Mouse (Mus musculus): Measurements from ENCODE around the gene Pi4k2a. TPM values are rescaled to one million over a fixed set of nuclear protein-coding genes. Genes with fewer than 3 reads are reported as not detected.

The Pi4k2a gene
- total RNA-seq, 2 experiments from 2014 or later = 39.5 TPM

DNA sequence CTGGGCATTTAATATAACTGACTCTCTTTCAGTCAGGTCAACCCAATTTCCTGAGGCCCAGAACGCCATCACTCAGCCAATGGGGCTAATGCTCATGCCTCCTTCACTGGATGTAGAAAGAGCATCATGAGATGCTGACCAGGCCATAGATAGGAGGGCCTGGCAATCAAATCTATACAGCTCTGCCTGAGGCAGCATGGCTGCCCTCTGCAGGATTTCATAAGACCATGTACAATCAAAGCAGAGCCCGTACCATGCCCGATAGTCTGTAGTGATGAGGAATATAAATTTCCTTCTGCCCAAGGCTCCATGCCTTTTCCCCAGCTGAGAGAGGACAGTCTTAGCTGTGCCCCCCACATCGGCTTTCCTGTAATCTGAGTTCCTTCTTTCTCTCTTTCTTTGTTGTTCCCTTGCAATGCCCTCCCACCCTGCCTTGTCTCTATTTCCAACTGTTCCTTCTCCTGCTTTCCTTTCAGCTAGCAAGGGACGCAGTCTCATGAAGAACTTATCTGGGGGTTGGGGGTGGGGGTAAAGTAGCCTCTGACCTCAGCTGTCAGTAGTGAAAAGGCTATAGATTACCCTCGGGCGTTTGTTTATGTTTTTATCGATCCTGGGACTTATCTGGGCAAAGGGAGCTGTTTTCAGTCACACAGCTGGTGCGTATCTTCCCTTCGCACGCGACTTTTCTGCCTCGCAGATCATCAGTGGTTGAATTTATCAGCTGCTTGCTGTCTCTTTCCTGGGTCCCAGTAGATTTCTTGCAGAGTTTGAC is 68.2 kb downstream of the Pi4k2a start:
- no peak for DNase-seq
- intact Hi-C loops (cut with DNase I) = no loop called here

DNA sequence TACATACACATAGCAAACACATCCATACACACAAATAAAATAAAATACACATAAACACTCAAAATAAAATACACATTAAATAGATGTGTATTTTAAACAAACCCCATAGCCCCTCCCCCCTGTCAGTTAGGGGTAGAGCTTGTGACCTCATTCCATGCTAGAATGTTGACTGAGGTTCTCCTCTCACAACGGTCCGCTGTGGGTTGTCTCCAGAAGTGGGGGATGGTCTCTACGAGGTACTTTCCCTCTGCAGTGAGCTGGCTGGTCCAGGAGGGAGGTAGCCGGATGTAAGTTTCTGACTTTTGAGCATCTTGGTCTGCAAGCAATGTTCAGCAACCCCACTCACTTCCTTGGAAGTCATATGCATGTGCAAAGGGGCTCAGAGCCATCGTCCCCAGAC is 73.5 kb downstream of the Pi4k2a start, which contains the start of gene Zfyve27:
TSS of gene Zfyve27 (plus strand) at position 188 of the 400 bp plus-strand sequence.
- intact Hi-C loops (cut with DNase I) = no loop called here
- DNase-seq = no peak

DNA sequence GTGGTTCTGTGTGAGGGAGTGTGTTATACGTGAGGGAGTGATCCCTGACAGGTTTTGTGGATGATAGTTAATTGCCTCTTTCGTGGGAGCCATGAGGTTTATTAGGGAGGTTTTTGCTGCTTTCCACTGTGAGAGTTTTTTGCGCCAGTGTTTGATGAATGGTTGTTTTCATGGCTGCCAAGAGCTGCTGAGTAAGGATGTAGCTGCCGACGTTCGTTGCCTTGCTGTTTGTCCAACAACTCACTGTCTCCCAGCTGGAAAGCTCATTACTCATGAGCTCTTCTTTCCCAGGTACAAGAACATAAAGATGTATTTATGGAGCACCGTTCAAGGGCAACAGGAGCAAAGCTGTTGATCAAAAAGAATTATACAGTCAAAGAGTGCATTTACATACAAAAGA is 73.9 kb downstream of the Pi4k2a start:
- DNase-seq = no peak
- intact Hi-C loops (cut with DNase I) = no loop called here

- DNase-seq = peak; percentile 87
- intact Hi-C loops (cut with DNase I) = no loop called here
Observed at GRCm38 (mm10) chr19:42166130-42166529, 75.9 kb downstream of the Pi4k2a start.

GRCm38 (mm10) chr19:42166766-42167165 is 76.5 kb downstream of the Pi4k2a start:
- intact Hi-C loops (cut with DNase I) = no loop called here
- no peak for DNase-seq

- no peak for DNase-seq
- intact Hi-C loops (cut with DNase I) = no loop called here
Observed at GRCm38 (mm10) chr19:42167489-42167888, 77.2 kb downstream of the Pi4k2a start.

- peak; percentile 31 for DNase-seq
- intact Hi-C loops (cut with DNase I) = no loop called here
Observed at GRCm38 (mm10) chr19:42169322-42169975, 79.2 kb downstream of the Pi4k2a start.

GRCm38 (mm10) chr19:42170025-42170969 is 80.0 kb downstream of the Pi4k2a start:
- intact Hi-C loops (cut with DNase I) = no loop called here

More at GRCm38 (mm10) chr19:42170025-42170969, 80.0 kb downstream of the Pi4k2a start:
- DNase-seq = peak; percentile 94

Other genes starting within 250 kb of the Pi4k2a start
- 10 to 100 TPM; 13.3 to 14.1 TPM for gene Frat2, start 242.3 kb upstream of the Pi4k2a start, total RNA-seq (2021)
- gene Rrp12, start 194.3 kb upstream of the Pi4k2a start, total RNA-seq (2021) = 10 to 100 TPM; 33.0 to 33.5 TPM
- 100 to 1,000 TPM; 288 to 313 TPM for gene Pgam1, start 178.5 kb upstream of the Pi4k2a start, total RNA-seq (2021)
- 10 to 100 TPM; 30.8 to 36.8 TPM for gene Exosc1, start 157.0 kb upstream of the Pi4k2a start, total RNA-seq (2021)
- gene Zdhhc16, start 157.0 kb upstream of the Pi4k2a start, total RNA-seq (2021) = 10 to 100 TPM; 67.6 to 72.9 TPM
- 10 to 100 TPM; 38.4 to 51.1 TPM for gene Mms19, start 109.3 kb upstream of the Pi4k2a start, total RNA-seq (2021)
- 10 to 100 TPM; 12.7 to 13.5 TPM for gene Ubtd1, start 108.7 kb upstream of the Pi4k2a start, total RNA-seq (2021)
- gene Ankrd2, start 54.5 kb upstream of the Pi4k2a start, total RNA-seq (2021) = not detected
- 10 to 100 TPM in 1 of 2 experiments, 1 to 10 TPM in 1; 9.0 to 10.2 TPM for gene Hoga1, start 44.9 kb upstream of the Pi4k2a start, total RNA-seq (2021)
- 1 to 10 TPM; 2.2 to 2.6 TPM for gene 4933411K16Rik, start 38.2 kb upstream of the Pi4k2a start, total RNA-seq (2021)
- 100 to 1,000 TPM; 108 to 113 TPM for gene Morn4, start 4.1 kb upstream of the Pi4k2a start, total RNA-seq (2021)
- gene Avpi1, start 38.6 kb downstream of the Pi4k2a start, total RNA-seq (2021) = 1 to 10 TPM; 7.4 to 8.5 TPM
- 10 to 100 TPM; 12.5 to 14.7 TPM for gene Marveld1, start 56.9 kb downstream of the Pi4k2a start, total RNA-seq (2021)
- 10 to 100 TPM; 94.5 to 96.4 TPM for gene Zfyve27, start 73.5 kb downstream of the Pi4k2a start, total RNA-seq (2021)
- 1 to 10 TPM in 1 of 2 experiments, under 1 TPM in 1; 0.92 to 1.6 TPM for gene Sfrp5, start 111.8 kb downstream of the Pi4k2a start, total RNA-seq (2021)
- 10 to 100 TPM; 87.4 to 88.9 TPM for gene Golga7b, start 157.1 kb downstream of the Pi4k2a start, total RNA-seq (2021)

Measured in left cerebral cortex, postnatal 4 days (tissue).